Mouse (Mus musculus) kidney, adult 2 months (tissue): ENCODE measurements around the gene Dab1.

Experiments used
- CTCF ChIP-seq: fragments of 200-500 bp; conservative IDR thresholded peaks from 2 replicates; pipeline ENCODE4 v1.5.1; 2011; ENCODE audit warnings: low read depth, mild to moderate bottlenecking, control low read depth, low read length, moderate library complexity, mixed read lengths; ENCODE audit not compliant: insufficient read depth, insufficient read length
- POLR2A ChIP-seq: fragments of 200-500 bp; IDR thresholded peaks from one replicate; pipeline ENCODE4 v1.6.1; 2011; ENCODE audit warnings: low read depth, low read length, control low read depth

DNA sequence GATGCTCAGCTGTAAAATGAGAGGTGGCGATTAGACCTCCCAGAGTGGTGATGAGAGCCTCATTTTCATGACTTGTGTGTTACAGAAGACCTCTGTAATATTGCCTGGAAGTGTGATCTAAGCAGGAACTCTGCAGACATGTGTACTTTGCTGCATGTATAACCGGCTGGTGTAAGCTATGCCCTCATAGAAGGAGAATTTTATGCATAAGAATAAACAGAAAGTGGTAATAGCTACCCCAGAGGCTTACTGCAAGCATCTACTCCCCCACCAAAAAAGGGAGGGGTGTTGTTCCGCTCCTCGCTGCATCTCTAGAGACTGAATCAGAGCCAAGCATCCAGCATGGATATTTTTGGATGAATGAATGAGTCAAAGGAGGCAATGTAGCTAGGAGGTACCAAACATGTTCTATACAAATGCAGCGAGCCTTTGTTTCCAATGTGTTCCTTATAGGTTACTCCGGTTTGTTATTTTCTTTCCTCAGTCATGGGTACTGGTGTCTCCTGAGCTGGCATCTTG, 1104.4 kb downstream of the Dab1 start:
- TF ChIP-seq POLR2A (no peak), CTCF (no peak)
